Mouse (Mus musculus): ENCODE measurements around the gene Gbp2b. TPM values are rescaled to one million over a fixed set of nuclear protein-coding genes. Genes with fewer than 3 reads are reported as not detected.
"Not testable (repeated sequence)": the region's sequence is repeated elsewhere in the genome, so short reads cannot be mapped to it uniquely, and the experiment has no call there.

Gbp2b gene
- polyA plus RNA-seq, 1 experiment from 2014 or later = not detected

GRCm38 (mm10) chr3:142647836-142648235 is 53.2 kb downstream of the Gbp2b start:
- not testable (repeated sequence) for H3K9me3 ChIP-seq (replicated peaks); H3K36me3 ChIP-seq
- 66% methylated on average over 7 of the region's 7 CpGs for WGBS

GRCm38 (mm10) chr3:142650205-142650604 is 55.6 kb downstream of the Gbp2b start:
- Histone ChIP-seq H3K4me1 (no peaks in the 10 kb centered on the region), H3K27ac (no peak overlapping the region), H3K36me3 (no peaks in the 10 kb centered on the region), H3K9me3 (replicated peaks) (no peaks in the 10 kb centered on the region), H3K4me3 (no peak overlapping the region), H3K27me3 (ENCODE audit: low read depth, poor library complexity, severe bottlenecking) (no peaks in the 10 kb centered on the region)
- no peak for DNase-seq (ENCODE audit: low spot score)
- WGBS = 18% methylated on average over 2 of the region's 2 CpGs

More at GRCm38 (mm10) chr3:142647836-142648235, 53.2 kb downstream of the Gbp2b start:
- H3K4me1 ChIP-seq; H3K4me3 ChIP-seq; H3K27ac ChIP-seq; H3K27me3 ChIP-seq (ENCODE audit: low read depth, poor library complexity, severe bottlenecking); DNase-seq (ENCODE audit: low spot score): not testable (repeated sequence)

GRCm38 (mm10) chr3:142664723-142665122 is 70.1 kb downstream of the Gbp2b start:
- WGBS = 90% methylated on average over 8 of the region's 8 CpGs
- Histone ChIP-seq H3K36me3 (no peaks in the 10 kb centered on the region), H3K9me3 (replicated peaks) (no peaks in the 10 kb centered on the region), H3K4me1 (no peaks in the 10 kb centered on the region), H3K27me3 (ENCODE audit: low read depth, poor library complexity, severe bottlenecking) (no peaks in the 10 kb centered on the region), H3K4me3 (no peak overlapping the region), H3K27ac (no peak overlapping the region)
- DNase-seq (ENCODE audit: low spot score) = no peak

Small RNAs within 50 kb of the gene (microRNA-seq; reads per million reads assigned to microRNA genes)
- gene Mir6381 = not detected

Other genes with a start within 250 kb of the Gbp2b start
- 11.9 and 14.1 TPM in 2 replicates for gene Pdlim5, start 199.2 kb upstream of the Gbp2b start, polyA plus RNA-seq (2016; fragmentation: Nextera tagmentation; extraction: Ambion mirVana)
- 0.04 TPM in 1 of 2 replicates, not detected in the other for gene Gbp5, start 100.9 kb upstream of the Gbp2b start, polyA plus RNA-seq (2016; fragmentation: Nextera tagmentation; extraction: Ambion mirVana)
- 0.72 and 1.4 TPM in 2 replicates for gene Gbp7, start 64.5 kb upstream of the Gbp2b start, polyA plus RNA-seq (2016; fragmentation: Nextera tagmentation; extraction: Ambion mirVana)
- gene Gbp3, start 34.8 kb upstream of the Gbp2b start, polyA plus RNA-seq (2016; fragmentation: Nextera tagmentation; extraction: Ambion mirVana) = 0.15 and 0.31 TPM in 2 replicates
- 0.16 TPM in 1 of 2 replicates, not detected in the other for gene Gbp2, start 25.8 kb downstream of the Gbp2b start, polyA plus RNA-seq (2016; fragmentation: Nextera tagmentation; extraction: Ambion mirVana)
- gene Kyat3, start 106.2 kb downstream of the Gbp2b start, polyA plus RNA-seq (2016; fragmentation: Nextera tagmentation; extraction: Ambion mirVana) = 11.2 and 13.1 TPM in 2 replicates
- gene Gtf2b, start 170.2 kb downstream of the Gbp2b start, polyA plus RNA-seq (2016; fragmentation: Nextera tagmentation; extraction: Ambion mirVana) = 88.7 and 95.4 TPM in 2 replicates